Mouse (Mus musculus): ENCODE results near the gene Pdzrn3. TPM values are rescaled to one million over a fixed set of nuclear protein-coding genes. Genes with fewer than 3 reads are reported as not detected.

Gene Pdzrn3
- total and polyA plus RNA-seq, 2 experiments from 2014 or later = 10.7 to 29.1 TPM

DNA sequence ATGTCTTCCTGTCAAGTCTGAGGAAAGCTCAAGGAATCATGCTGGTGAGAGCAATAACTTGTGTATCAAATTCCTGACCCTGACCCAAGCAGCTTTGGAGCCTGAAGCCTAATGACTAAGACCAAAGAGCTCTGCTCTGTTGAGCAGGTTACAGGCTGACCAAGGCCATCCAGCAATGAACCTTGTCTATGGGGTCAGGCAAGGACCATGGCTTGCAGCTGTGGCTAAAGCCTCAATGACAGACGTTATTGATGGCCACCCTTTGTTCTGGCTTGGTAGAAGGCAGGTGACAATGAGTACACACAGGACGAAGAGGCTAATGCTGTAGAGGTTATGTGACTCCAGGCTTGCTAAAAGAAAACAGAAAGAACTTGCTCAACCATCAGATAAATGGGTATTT, 33.4 kb upstream of the Pdzrn3 start:
- DNase-seq (no peak), ATAC-seq (no peak)
- Histone ChIP-seq H3K27me3 (ENCODE audit: insufficient read depth, low read length) (no peaks in the 10 kb centered on the region), H3K4me3 (ENCODE audit: low read depth, low read length) (no peak overlapping the region), H3K4me1 (ENCODE audit: insufficient read depth) (no peaks in the 10 kb centered on the region), H3K9me3 (ENCODE audit: low read length) (no peaks in the 10 kb centered on the region), H3K27ac (ENCODE audit: low read depth, low read length) (no peak overlapping the region), H3K36me3 (ENCODE audit: insufficient read depth) (no peaks in the 10 kb centered on the region), H3K4me2 (ENCODE audit: low read depth) (no peak overlapping the region), H3K9ac (no peak overlapping the region)
- no peak for TF ChIP-seq CTCF (IDR thresholded peaks at IDR 0.05; ENCODE audit: low read depth)
- WGBS = 42% methylated on average over 2 of the region's 2 CpGs

- Histone ChIP-seq H3K9me3 (ENCODE audit: low read length) (no peaks in the 10 kb centered on the region), H3K9ac (no peak overlapping the region), H3K36me3 (ENCODE audit: insufficient read depth) (no peaks in the 10 kb centered on the region), H3K27ac (ENCODE audit: low read depth, low read length) (no peak overlapping the region), H3K4me3 (ENCODE audit: low read depth, low read length) (no peak overlapping the region), H3K4me2 (ENCODE audit: low read depth) (no peak overlapping the region), H3K4me1 (ENCODE audit: insufficient read depth) (no peaks in the 10 kb centered on the region), H3K27me3 (ENCODE audit: insufficient read depth, low read length) (no peaks in the 10 kb centered on the region)
- 85% methylated on average over 4 of the region's 4 CpGs for WGBS
- no peak for TF ChIP-seq CTCF (IDR thresholded peaks at IDR 0.05; ENCODE audit: low read depth)
- ATAC-seq = no peak
- DNase-seq = no peak
Measured at GRCm38 (mm10) chr6:101396711-101397110, 19.0 kb upstream of the Pdzrn3 start.

DNA sequence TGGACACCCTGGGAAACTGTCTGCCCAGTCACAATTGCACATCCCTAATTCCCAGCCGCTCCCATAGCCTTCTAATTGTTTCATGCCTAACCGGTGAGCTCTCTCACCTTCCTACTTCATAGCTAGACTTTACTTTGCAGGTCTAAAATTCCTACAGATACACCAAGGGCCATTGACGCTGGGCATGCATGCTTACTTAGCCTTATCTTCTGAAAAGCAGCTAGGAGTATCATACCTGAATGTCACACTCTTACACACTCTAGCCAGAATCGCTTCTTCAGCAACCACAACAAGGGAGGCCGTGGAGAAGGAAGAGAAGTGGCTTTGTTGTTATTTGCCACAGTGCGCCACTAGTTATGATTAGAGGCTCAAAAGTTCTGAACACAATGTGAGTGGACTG, 18.2 kb upstream of the Pdzrn3 start:
- Histone ChIP-seq H3K9ac (no peak overlapping the region), H3K36me3 (ENCODE audit: insufficient read depth) (no peaks in the 10 kb centered on the region), H3K4me1 (ENCODE audit: insufficient read depth) (no peaks in the 10 kb centered on the region), H3K27ac (ENCODE audit: low read depth, low read length) (no peak overlapping the region), H3K4me2 (ENCODE audit: low read depth) (no peak overlapping the region), H3K4me3 (ENCODE audit: low read depth, low read length) (no peak overlapping the region), H3K9me3 (ENCODE audit: low read length) (no peaks in the 10 kb centered on the region), H3K27me3 (ENCODE audit: insufficient read depth, low read length) (no peaks in the 10 kb centered on the region)
- DNase-seq (no peak), ATAC-seq (no peak)
- no peak for TF ChIP-seq CTCF (IDR thresholded peaks at IDR 0.05; ENCODE audit: low read depth)
- 92% methylated on average over 6 of the region's 6 CpGs for WGBS

- ATAC-seq (no peak), DNase-seq (no peak)
- 91% methylated on average over 2 of the region's 2 CpGs for WGBS
- no peak overlapping the region for H3K27ac ChIP-seq (ENCODE audit: low read depth, low read length)
- H3K27me3 ChIP-seq (ENCODE audit: insufficient read depth, low read length) = no peaks in the 10 kb centered on the region
- no peaks in the 10 kb centered on the region for H3K4me1 ChIP-seq (ENCODE audit: insufficient read depth)
- H3K36me3 ChIP-seq (ENCODE audit: insufficient read depth) = no peaks in the 10 kb centered on the region
- TF ChIP-seq CTCF (IDR thresholded peaks at IDR 0.05; ENCODE audit: low read depth) = no peak
- H3K9me3 ChIP-seq (ENCODE audit: low read length) = no peaks in the 10 kb centered on the region
- no peak overlapping the region for H3K4me3 ChIP-seq (ENCODE audit: low read depth, low read length)
- no peak overlapping the region for H3K4me2 ChIP-seq (ENCODE audit: low read depth)
- no peak overlapping the region for H3K9ac ChIP-seq
Measured at GRCm38 (mm10) chr6:101392801-101393117, 15.1 kb upstream of the Pdzrn3 start.

GRCm38 (mm10) chr6:101392107-101392800, 14.6 kb upstream of the Pdzrn3 start:
- Histone ChIP-seq H3K27ac (ENCODE audit: low read depth, low read length) (no peak overlapping the region), H3K9ac (no peak overlapping the region), H3K4me2 (ENCODE audit: low read depth) (no peak overlapping the region), H3K9me3 (ENCODE audit: low read length) (no peaks in the 10 kb centered on the region), H3K36me3 (ENCODE audit: insufficient read depth) (no peaks in the 10 kb centered on the region), H3K4me3 (ENCODE audit: low read depth, low read length) (no peak overlapping the region), H3K27me3 (ENCODE audit: insufficient read depth, low read length) (no peaks in the 10 kb centered on the region), H3K4me1 (ENCODE audit: insufficient read depth) (no peaks in the 10 kb centered on the region)
- WGBS = 85% methylated on average over 8 of the region's 8 CpGs
- ATAC-seq (no peak), DNase-seq (no peak)
- no peak for TF ChIP-seq CTCF (IDR thresholded peaks at IDR 0.05; ENCODE audit: low read depth)

- ATAC-seq (peak; percentile 96), DNase-seq (peak; percentile 56)
- TF ChIP-seq CTCF (IDR thresholded peaks at IDR 0.05; ENCODE audit: low read depth) = no peak
- Histone ChIP-seq H3K27me3 (ENCODE audit: insufficient read depth, low read length) (no peaks in the 10 kb centered on the region), H3K4me2 (ENCODE audit: low read depth) (no peak overlapping the region), H3K9me3 (ENCODE audit: low read length) (no peaks in the 10 kb centered on the region), H3K9ac (no peak overlapping the region), H3K4me1 (ENCODE audit: insufficient read depth) (no peaks in the 10 kb centered on the region), H3K4me3 (ENCODE audit: low read depth, low read length) (no peak overlapping the region), H3K27ac (ENCODE audit: low read depth, low read length) (no peak overlapping the region), H3K36me3 (ENCODE audit: insufficient read depth) (no peaks in the 10 kb centered on the region)
- 38% methylated on average over 7 of the region's 7 CpGs for WGBS
Measured at GRCm38 (mm10) chr6:101385490-101385889, 7.8 kb upstream of the Pdzrn3 start.

DNA sequence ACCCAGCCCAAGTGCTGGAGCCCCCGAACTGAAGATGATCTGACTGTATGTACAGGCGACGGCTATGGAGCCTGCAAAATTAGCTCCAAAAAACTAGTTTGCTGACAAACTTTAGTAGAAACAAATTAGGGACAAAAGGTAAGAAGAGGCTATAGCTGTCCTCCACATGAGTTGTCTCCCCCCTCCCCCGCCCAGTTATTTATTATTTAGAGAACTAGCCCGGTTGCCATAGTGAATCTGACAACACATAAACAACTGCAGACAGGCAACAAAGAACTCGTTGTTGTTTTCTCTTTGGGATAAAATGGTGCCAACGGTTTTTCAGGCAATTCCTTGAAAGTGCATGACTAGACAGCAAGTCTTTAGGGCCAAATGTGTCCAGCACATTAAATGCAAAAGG, 7.3 kb upstream of the Pdzrn3 start:
- no peak for TF ChIP-seq CTCF (IDR thresholded peaks at IDR 0.05; ENCODE audit: low read depth)
- peak; percentile 60 for ATAC-seq
- H3K27me3 ChIP-seq (ENCODE audit: insufficient read depth, low read length) = no peaks in the 10 kb centered on the region
- H3K4me2 ChIP-seq (ENCODE audit: low read depth) = no peak overlapping the region
- DNase-seq = peak; percentile 43
- H3K9me3 ChIP-seq (ENCODE audit: low read length) = no peaks in the 10 kb centered on the region
- no peaks in the 10 kb centered on the region for H3K36me3 ChIP-seq (ENCODE audit: insufficient read depth)
- WGBS = 54% methylated on average over 7 of the region's 7 CpGs
- no peak overlapping the region for H3K9ac ChIP-seq
- no peak overlapping the region for H3K4me3 ChIP-seq (ENCODE audit: low read depth, low read length)
- H3K4me1 ChIP-seq (ENCODE audit: insufficient read depth) = no peaks in the 10 kb centered on the region
- H3K27ac ChIP-seq (ENCODE audit: low read depth, low read length) = no peak overlapping the region
